Mouse (Mus musculus): ENCODE data around the gene Kcnq2. TPM values are rescaled to one million over a fixed set of nuclear protein-coding genes. Genes with fewer than 3 reads are reported as not detected.

The Kcnq2 gene
- polyA plus RNA-seq, 1 experiment from 2014 or later, result 0.10 TPM

DNA sequence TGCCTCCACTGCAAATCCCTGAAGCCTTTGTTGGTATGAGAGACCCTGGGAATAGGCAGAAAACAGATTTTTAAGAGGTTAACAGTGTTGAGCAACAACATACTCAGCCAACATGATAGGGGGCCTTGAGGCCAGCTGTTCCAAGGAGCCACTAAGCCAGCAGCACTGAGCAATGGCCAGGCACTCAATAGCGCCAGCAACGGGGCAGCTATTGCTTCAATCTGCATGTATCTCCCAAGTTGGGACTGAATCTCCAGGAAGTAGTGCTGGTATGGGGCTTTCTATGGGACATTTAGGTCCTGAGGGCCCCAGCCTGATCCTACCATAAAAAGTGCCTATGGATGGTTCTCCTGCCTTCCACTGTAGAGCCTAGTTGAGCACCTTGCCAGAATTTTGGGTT, 23.4 kb upstream of the Kcnq2 start:
- Histone ChIP-seq H3K36me3 (ENCODE audit: control insufficient read depth, insufficient read depth, low read length) (no peaks in the 10 kb centered on the region), H3K4me1 (replicated peaks; ENCODE audit: control insufficient read depth, insufficient read depth, low read length) (no peaks in the 10 kb centered on the region), H3K4me2 (ENCODE audit: low read depth, low read length) (no peak overlapping the region), H3K27me3 (ENCODE audit: control insufficient read depth, insufficient read depth, low read depth, low read length) (peaks cover 29% of the 10 kb centered on the region), H3K4me3 (ENCODE audit: low read length) (no peak overlapping the region), H3K27ac (ENCODE audit: low read length) (no peak overlapping the region), H3K9me3 (ENCODE audit: control insufficient read depth, low read length) (no peaks in the 10 kb centered on the region), H3K9ac (ENCODE audit: low read length) (no peak overlapping the region)
- WGBS, result 78% methylated on average over 2 of the region's 2 CpGs
- ATAC-seq (ENCODE audit: low read depth), result no peak

DNA sequence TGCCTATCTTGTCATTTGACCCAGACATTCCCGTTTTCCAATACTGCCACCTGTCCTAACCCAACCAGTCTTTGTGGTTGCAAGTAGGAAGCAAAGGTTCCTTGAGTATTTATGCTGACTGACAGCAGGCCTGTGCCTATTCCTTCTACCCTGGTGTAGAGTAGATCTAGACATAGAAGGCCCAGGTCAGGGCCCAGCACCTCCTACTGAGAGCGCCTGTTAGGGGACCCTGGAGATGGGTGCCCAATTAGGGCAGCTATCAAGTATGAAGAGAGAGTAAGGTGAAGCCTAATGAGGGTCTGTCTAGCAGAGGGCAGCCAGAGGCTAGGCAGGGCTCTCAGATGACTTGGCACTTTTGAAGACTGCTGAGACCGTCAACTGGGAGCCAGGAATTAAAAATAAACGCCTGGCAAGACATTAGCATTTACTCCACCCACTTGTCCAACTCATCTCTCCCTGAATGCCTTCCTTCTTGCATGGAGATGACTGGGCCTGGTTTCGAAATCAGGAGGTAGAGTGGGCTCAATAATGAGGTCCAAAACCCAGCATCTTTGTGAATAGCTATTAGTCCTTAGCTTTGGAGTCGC, 22.7 kb upstream of the Kcnq2 start:
- Histone ChIP-seq H3K27ac (ENCODE audit: low read length) (no peak overlapping the region), H3K36me3 (ENCODE audit: control insufficient read depth, insufficient read depth, low read length) (no peaks in the 10 kb centered on the region), H3K9ac (ENCODE audit: low read length) (no peak overlapping the region), H3K4me3 (ENCODE audit: low read length) (no peak overlapping the region), H3K9me3 (ENCODE audit: control insufficient read depth, low read length) (no peaks in the 10 kb centered on the region), H3K27me3 (ENCODE audit: control insufficient read depth, insufficient read depth, low read depth, low read length) (peaks cover 29% of the 10 kb centered on the region), H3K4me1 (replicated peaks; ENCODE audit: control insufficient read depth, insufficient read depth, low read length) (no peaks in the 10 kb centered on the region), H3K4me2 (ENCODE audit: low read depth, low read length) (no peak overlapping the region)
- WGBS, result 64% methylated on average over 6 of the region's 6 CpGs
- no peak for ATAC-seq (ENCODE audit: low read depth)

DNA sequence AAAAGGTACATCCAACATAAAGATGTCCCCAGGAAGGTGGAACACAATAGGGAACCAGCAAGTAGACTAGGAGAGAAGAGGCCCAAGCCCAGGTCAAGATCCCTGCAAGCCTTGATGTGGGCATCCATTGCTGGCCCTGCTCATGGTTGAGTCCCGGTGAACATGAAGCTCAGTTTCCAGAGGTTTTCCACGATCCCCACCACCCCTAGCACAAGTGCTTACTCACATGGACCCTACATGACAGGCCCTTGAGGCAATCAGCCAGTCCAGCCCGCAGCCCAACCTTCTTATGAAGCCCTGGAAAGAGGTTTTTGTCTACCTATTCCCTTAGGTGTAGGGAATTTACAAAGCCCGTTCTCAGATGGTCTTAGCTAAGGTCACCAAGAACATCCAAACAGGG, 22.1 kb upstream of the Kcnq2 start:
- H3K9me3 ChIP-seq (ENCODE audit: control insufficient read depth, low read length), result no peaks in the 10 kb centered on the region
- H3K9ac ChIP-seq (ENCODE audit: low read length), result no peak overlapping the region
- no peak overlapping the region for H3K27ac ChIP-seq (ENCODE audit: low read length)
- no peak overlapping the region for H3K4me2 ChIP-seq (ENCODE audit: low read depth, low read length)
- no peaks in the 10 kb centered on the region for H3K36me3 ChIP-seq (ENCODE audit: control insufficient read depth, insufficient read depth, low read length)
- H3K4me3 ChIP-seq (ENCODE audit: low read length), result no peak overlapping the region
- 73% methylated on average over 4 of the region's 4 CpGs for WGBS
- peaks cover 29% of the 10 kb centered on the region for H3K27me3 ChIP-seq (ENCODE audit: control insufficient read depth, insufficient read depth, low read depth, low read length)
- ATAC-seq (ENCODE audit: low read depth), result no peak
- H3K4me1 ChIP-seq (replicated peaks; ENCODE audit: control insufficient read depth, insufficient read depth, low read length), result no peaks in the 10 kb centered on the region

DNA sequence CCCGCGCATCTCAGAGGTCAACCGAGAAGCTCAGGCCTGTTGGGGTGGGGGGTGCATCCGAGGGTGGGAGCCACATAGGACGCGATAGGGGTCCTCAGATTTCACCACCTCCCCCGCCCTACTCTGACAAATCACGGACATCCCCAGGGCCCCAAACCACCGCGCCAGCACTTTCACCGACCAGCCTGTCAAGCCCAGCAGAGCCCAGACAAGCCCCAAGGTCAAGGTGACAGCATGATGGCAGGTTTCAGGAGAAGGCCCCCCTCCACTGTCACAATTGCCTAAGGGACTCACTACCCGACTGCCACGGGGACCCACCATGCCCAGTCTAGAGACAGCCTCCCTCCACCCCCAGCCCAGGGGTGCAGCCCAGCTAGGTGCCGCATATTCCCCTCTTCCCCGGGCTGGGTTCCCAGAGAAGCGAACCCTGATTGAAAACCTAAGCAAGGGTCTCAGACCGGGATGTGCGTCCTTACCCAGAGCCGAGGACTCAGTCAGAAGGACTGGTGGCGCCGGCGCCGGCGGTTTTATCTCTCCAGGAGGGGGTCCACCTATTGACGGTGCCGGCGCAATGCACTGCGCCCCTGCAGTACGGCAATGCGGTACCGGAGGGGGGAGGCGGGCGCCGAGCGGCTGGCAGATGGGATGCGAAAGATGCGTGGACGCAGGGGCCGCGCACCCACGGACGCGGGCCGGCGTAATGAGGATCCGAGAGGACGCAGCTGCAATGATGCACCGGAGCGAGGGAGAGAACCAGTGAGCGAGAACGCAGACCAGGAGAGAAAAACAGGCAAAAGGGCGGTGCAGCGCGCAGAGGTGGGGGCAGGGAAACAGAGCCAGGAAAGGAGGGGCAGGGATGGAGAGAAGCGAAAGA, 21.4 kb upstream of the Kcnq2 start, which contains the start of gene Eef1a2:
Gene Eef1a2, minus strand, starts transcription at position 767 of the 874 bp plus-strand sequence.
- no peaks in the 10 kb centered on the region for H3K9me3 ChIP-seq (ENCODE audit: control insufficient read depth, low read length)
- no peak within 1 kb of the TSS for H3K4me2 ChIP-seq (ENCODE audit: low read depth, low read length)
- no peaks in the 10 kb centered on the region for H3K4me1 ChIP-seq (replicated peaks; ENCODE audit: control insufficient read depth, insufficient read depth, low read length)
- H3K27ac ChIP-seq (ENCODE audit: low read length), result no peak within 1 kb of the TSS
- peaks cover 29% of the 10 kb centered on the region for H3K27me3 ChIP-seq (ENCODE audit: control insufficient read depth, insufficient read depth, low read depth, low read length)
- 3% methylated on average over 55 of the region's 55 CpGs for WGBS
- no peaks in the 10 kb centered on the region for H3K36me3 ChIP-seq (ENCODE audit: control insufficient read depth, insufficient read depth, low read length)
- no peak for ATAC-seq (ENCODE audit: low read depth)
- H3K4me3 ChIP-seq (ENCODE audit: low read length), result no peak within 1 kb of the TSS
- H3K9ac ChIP-seq (ENCODE audit: low read length), result no peak within 1 kb of the TSS

DNA sequence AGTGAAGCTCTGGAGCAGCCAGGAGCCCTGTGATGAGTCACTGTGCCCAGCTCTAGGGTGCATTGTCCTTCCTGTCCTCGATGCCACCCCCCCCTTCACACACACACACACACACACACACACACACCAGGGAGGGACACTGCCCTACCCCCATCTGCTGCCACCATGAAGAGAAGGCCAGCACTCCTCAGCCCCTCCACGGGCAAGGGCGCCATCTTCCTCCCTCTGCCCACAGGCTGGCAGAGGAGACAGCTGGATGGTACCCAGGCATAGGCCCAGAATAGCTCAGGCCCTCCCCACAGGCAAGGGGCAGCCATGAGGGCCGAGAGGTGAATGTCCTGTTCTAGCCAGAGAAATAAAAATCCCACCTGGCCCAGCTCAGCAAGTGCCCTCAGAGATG, 20.7 kb upstream of the Kcnq2 start:
- Histone ChIP-seq H3K4me2 (ENCODE audit: low read depth, low read length) (no peak overlapping the region), H3K4me1 (replicated peaks; ENCODE audit: control insufficient read depth, insufficient read depth, low read length) (no peaks in the 10 kb centered on the region), H3K27ac (ENCODE audit: low read length) (no peak overlapping the region), H3K4me3 (ENCODE audit: low read length) (no peak overlapping the region), H3K9ac (ENCODE audit: low read length) (no peak overlapping the region), H3K27me3 (ENCODE audit: control insufficient read depth, insufficient read depth, low read depth, low read length) (peaks cover 29% of the 10 kb centered on the region), H3K36me3 (ENCODE audit: control insufficient read depth, insufficient read depth, low read length) (no peaks in the 10 kb centered on the region), H3K9me3 (ENCODE audit: control insufficient read depth, low read length) (no peaks in the 10 kb centered on the region)
- WGBS, result 49% methylated on average over 4 of the region's 4 CpGs
- ATAC-seq (ENCODE audit: low read depth), result 0 out of 2 replicates have a peak, but pooled peaks have one; percentile 11

DNA sequence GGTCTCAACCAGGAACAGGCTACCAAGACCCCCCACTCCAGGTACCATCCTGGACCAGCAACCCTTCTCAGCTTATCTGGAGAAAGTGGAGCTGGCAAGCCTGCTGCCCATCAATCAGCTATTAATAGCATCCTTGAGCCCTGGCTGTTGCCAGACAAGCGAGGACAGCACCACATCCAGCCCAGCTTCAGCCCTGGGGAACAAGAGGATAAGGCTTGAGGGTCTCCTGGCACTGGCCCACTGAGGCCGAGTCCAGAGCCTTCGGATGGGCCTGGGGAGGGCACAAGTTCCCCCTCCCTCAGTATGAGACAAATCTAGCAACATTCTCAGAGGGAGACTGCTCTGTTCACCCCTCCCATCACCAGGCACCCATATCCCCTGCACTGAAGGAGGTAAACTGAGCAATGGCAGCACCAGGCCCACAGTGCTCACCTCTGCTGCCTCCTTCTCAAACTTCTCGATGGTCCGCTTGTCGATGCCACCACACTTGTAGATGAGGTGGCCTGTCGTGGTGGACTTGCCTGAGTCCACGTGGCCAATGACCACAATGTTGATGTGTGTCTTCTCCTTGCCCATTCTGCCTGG, 19.8 kb upstream of the Kcnq2 start:
- no peaks in the 10 kb centered on the region for H3K36me3 ChIP-seq (ENCODE audit: control insufficient read depth, insufficient read depth, low read length)
- H3K4me2 ChIP-seq (ENCODE audit: low read depth, low read length), result no peak overlapping the region
- no peaks in the 10 kb centered on the region for H3K4me1 ChIP-seq (replicated peaks; ENCODE audit: control insufficient read depth, insufficient read depth, low read length)
- WGBS, result 70% methylated on average over 8 of the region's 8 CpGs
- no peak overlapping the region for H3K27ac ChIP-seq (ENCODE audit: low read length)
- no peaks in the 10 kb centered on the region for H3K9me3 ChIP-seq (ENCODE audit: control insufficient read depth, low read length)
- H3K27me3 ChIP-seq (ENCODE audit: control insufficient read depth, insufficient read depth, low read depth, low read length), result peaks cover 32% of the 10 kb centered on the region
- no peak overlapping the region for H3K9ac ChIP-seq (ENCODE audit: low read length)
- no peak for ATAC-seq (ENCODE audit: low read depth)
- no peak overlapping the region for H3K4me3 ChIP-seq (ENCODE audit: low read length)

DNA sequence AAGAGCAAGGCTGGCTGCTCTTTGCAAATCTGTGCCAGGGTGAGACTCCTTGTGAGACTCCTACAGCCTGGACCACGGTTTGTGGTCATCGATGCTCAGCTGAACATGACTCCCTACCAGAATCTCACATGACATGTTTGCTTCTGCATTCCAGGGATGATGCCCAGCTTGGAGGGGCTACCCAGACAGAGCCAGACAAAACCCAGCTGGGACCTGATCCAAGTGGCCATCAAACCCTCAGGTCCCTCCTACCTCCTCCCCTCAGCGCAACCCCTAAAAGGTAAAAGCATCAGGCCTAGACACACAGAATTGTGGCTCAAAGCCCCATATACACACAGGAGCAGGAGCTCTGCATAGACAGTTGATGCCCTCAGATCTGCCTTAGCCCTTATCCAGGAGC, 19.3 kb upstream of the Kcnq2 start:
- Histone ChIP-seq H3K27ac (ENCODE audit: low read length) (no peak overlapping the region), H3K9me3 (ENCODE audit: control insufficient read depth, low read length) (no peaks in the 10 kb centered on the region), H3K36me3 (ENCODE audit: control insufficient read depth, insufficient read depth, low read length) (no peaks in the 10 kb centered on the region), H3K9ac (ENCODE audit: low read length) (no peak overlapping the region), H3K4me1 (replicated peaks; ENCODE audit: control insufficient read depth, insufficient read depth, low read length) (no peaks in the 10 kb centered on the region), H3K27me3 (ENCODE audit: control insufficient read depth, insufficient read depth, low read depth, low read length) (peaks cover 38% of the 10 kb centered on the region), H3K4me2 (ENCODE audit: low read depth, low read length) (no peak overlapping the region), H3K4me3 (ENCODE audit: low read length) (no peak overlapping the region)
- ATAC-seq (ENCODE audit: low read depth), result no peak
- 76% methylated on average over 3 of the region's 3 CpGs for WGBS

DNA sequence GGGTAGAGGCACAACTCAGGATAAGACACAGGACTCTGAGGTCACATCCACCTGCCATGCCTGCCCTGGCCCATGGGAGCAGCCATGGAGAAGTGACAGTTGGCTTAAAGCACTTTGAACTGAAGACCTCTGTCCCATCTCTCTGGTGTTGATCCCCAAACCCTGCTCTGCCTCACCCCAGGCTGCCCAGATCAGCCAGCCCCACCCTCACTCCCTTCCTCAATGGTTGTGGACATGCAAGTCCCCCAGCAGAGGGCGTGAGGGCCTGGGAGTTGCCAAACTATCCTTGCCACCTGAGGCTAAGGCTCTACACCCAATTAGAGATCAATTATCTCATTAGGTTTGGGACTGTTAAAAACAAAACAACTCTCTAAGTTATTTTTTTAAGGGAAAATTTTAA, 18.7 kb upstream of the Kcnq2 start:
- Histone ChIP-seq H3K4me2 (ENCODE audit: low read depth, low read length) (no peak overlapping the region), H3K36me3 (ENCODE audit: control insufficient read depth, insufficient read depth, low read length) (no peaks in the 10 kb centered on the region), H3K9me3 (ENCODE audit: control insufficient read depth, low read length) (no peaks in the 10 kb centered on the region), H3K4me3 (ENCODE audit: low read length) (no peak overlapping the region), H3K27me3 (ENCODE audit: control insufficient read depth, insufficient read depth, low read depth, low read length) (peaks cover 43% of the 10 kb centered on the region), H3K4me1 (replicated peaks; ENCODE audit: control insufficient read depth, insufficient read depth, low read length) (no peaks in the 10 kb centered on the region), H3K27ac (ENCODE audit: low read length) (no peak overlapping the region), H3K9ac (ENCODE audit: low read length) (no peak overlapping the region)
- 0% methylated on average over 1 of the region's 1 CpGs for WGBS
- no peak for ATAC-seq (ENCODE audit: low read depth)

DNA sequence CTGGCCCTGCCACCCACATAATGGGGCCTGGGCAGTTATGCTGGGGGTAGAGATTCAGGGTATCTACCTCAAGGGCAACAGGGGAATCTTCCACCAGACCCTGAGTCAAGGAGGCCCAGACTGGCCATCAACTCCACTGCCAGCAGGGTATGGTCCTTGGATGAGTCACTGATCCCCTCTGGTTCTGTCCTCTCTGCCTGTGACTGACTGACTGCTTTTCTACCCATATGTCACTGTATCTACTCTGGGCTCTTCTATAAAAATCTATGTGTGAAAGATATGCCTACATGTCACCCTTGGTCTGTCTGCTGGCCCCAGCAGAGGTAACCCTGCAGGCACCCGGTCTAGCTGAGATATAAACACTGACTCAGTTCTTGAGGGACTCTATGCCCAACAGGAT, 18.0 kb upstream of the Kcnq2 start:
- no peak for ATAC-seq (ENCODE audit: low read depth)
- Histone ChIP-seq H3K4me1 (replicated peaks; ENCODE audit: control insufficient read depth, insufficient read depth, low read length) (0 out of 2 replicates have a peak, but pooled peaks cover 3% of the 10 kb centered on the region), H3K27ac (ENCODE audit: low read length) (no peak overlapping the region), H3K36me3 (ENCODE audit: control insufficient read depth, insufficient read depth, low read length) (no peaks in the 10 kb centered on the region), H3K9me3 (ENCODE audit: control insufficient read depth, low read length) (no peaks in the 10 kb centered on the region), H3K4me2 (ENCODE audit: low read depth, low read length) (no peak overlapping the region), H3K27me3 (ENCODE audit: control insufficient read depth, insufficient read depth, low read depth, low read length) (peaks cover 47% of the 10 kb centered on the region), H3K9ac (ENCODE audit: low read length) (no peak overlapping the region), H3K4me3 (ENCODE audit: low read length) (no peak overlapping the region)
- 56% methylated on average over 1 of the region's 1 CpGs for WGBS

Data from lung, embryonic 16.5 days (tissue).